Mouse (Mus musculus): ENCODE data around the gene Sohlh2. TPM values are rescaled to one million over a fixed set of nuclear protein-coding genes. Genes with fewer than 3 reads are reported as not detected.

Sohlh2 gene
- polyA plus RNA-seq, 1 experiment from 2014 or later = 0.12 TPM

DNA sequence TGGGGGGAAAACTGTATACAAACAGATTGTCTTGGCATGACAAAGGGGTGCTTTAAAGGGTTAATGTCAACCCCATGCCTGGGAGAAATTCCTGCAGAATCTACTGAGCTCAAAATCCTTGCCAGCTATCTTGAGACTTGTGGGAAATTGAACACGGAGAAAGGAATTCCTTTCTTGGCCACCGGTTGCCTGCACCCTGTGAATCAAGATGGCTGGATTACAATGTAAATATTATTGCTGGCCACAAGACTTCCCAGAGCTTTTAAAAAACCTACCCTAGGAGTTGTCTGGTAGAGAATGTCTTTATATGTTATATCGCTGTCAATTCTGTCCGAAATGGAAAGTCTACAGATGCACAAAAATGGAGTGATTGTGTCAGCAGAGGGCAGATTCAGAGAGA is 32.0 kb downstream of the Sohlh2 start:
- H3K36me3 ChIP-seq = no peaks in the 10 kb centered on the region
- H3K4me1 ChIP-seq (replicated peaks) = peaks cover 6% of the 10 kb centered on the region; the same call in 1 of the 2 replicates
- no peaks in the 10 kb centered on the region for H3K27me3 ChIP-seq
- ATAC-seq (ENCODE audit: low FRiP score, low read depth) = no peak
- no peak overlapping the region for H3K4me3 ChIP-seq
- peak overlapping the region; percentile 27; the same call in 1 of the 2 replicates for H3K27ac ChIP-seq (replicated peaks)
- H3K9ac ChIP-seq = no peak overlapping the region
- 47% methylated on average over 4 of the region's 4 CpGs for WGBS
- no peak overlapping the region for H3K4me2 ChIP-seq
- no peaks in the 10 kb centered on the region for H3K9me3 ChIP-seq

GRCm38 (mm10) chr3:55214413-55214812 is 32.6 kb downstream of the Sohlh2 start:
- Histone ChIP-seq H3K36me3 (no peaks in the 10 kb centered on the region), H3K27ac (replicated peaks) (peak overlapping the region; percentile 27; the same call in 1 of the 2 replicates), H3K4me2 (no peak overlapping the region), H3K9me3 (no peaks in the 10 kb centered on the region), H3K9ac (no peak overlapping the region), H3K4me1 (replicated peaks) (peaks cover 6% of the 10 kb centered on the region; the same call in 1 of the 2 replicates), H3K27me3 (no peaks in the 10 kb centered on the region), H3K4me3 (no peak overlapping the region)
- 47% methylated on average over 6 of the region's 6 CpGs for WGBS
- peak; percentile 30; the same call in 1 of the 2 replicates for ATAC-seq (ENCODE audit: low FRiP score, low read depth)

GRCm38 (mm10) chr3:55222502-55222901 is 40.7 kb downstream of the Sohlh2 start:
- no peak overlapping the region for H3K27ac ChIP-seq (replicated peaks)

GRCm38 (mm10) chr3:55223862-55224261 is 42.0 kb downstream of the Sohlh2 start:
- 81% methylated on average over 3 of the region's 3 CpGs for WGBS
- H3K4me3 ChIP-seq = no peak overlapping the region
- H3K9ac ChIP-seq = no peak overlapping the region
- no peak overlapping the region for H3K4me2 ChIP-seq
- no peaks in the 10 kb centered on the region for H3K36me3 ChIP-seq
- H3K27ac ChIP-seq (replicated peaks) = no peak overlapping the region
- no peaks in the 10 kb centered on the region for H3K27me3 ChIP-seq
- peaks cover 2% of the 10 kb centered on the region; the same call in 1 of the 2 replicates for H3K9me3 ChIP-seq
- H3K4me1 ChIP-seq (replicated peaks) = peaks cover 9% of the 10 kb centered on the region
- no peak for ATAC-seq (ENCODE audit: low FRiP score, low read depth)

More at GRCm38 (mm10) chr3:55222502-55222901, 40.7 kb downstream of the Sohlh2 start:
- no peak for ATAC-seq (ENCODE audit: low FRiP score, low read depth)
- no peak overlapping the region for H3K9ac ChIP-seq
- peaks cover 9% of the 10 kb centered on the region for H3K4me1 ChIP-seq (replicated peaks)
- H3K9me3 ChIP-seq = peaks cover 2% of the 10 kb centered on the region; the same call in 1 of the 2 replicates
- H3K4me2 ChIP-seq = no peak overlapping the region
- no peak overlapping the region for H3K4me3 ChIP-seq
- no peaks in the 10 kb centered on the region for H3K27me3 ChIP-seq
- WGBS = 90% methylated on average over 2 of the region's 2 CpGs
- H3K36me3 ChIP-seq = no peaks in the 10 kb centered on the region

DNA sequence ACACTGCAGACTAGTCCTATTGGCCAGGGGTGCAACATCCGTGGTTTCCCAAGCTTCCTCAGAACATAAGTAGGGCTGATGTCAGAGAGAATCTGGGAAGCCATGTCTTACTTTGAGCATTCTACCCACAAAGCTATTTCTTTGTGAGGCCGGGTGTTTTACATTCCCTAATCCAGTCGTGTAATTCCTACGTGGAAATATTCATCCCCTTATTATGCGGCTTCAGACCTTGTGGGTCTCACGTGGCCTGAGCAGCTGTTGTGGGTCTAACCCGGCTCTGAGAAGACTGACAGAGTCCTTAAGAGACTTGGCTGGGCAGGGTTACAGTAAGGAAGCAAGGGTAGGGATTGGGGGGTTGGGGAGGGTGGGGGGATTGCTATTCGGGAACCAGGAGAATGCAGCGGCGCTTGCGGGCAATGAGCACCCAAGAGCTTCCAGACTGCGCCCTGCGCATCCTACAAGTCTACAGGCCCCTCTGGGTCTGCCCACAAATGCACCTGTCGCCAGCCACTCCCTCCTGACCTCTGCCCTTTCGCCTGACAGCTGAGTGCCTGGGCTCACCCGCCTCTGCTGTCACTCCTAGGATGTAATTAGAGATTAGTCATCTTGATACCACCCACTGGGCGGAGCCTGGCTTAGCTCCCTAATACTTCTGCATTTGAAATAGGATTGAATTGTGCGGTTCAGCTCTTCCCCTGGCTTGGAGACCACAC is 44.8 kb downstream of the Sohlh2 start:
- Histone ChIP-seq H3K36me3 (no peaks in the 10 kb centered on the region), H3K9me3 (peaks cover 2% of the 10 kb centered on the region; the same call in 1 of the 2 replicates), H3K4me2 (peak overlapping the region; percentile 51), H3K9ac (no peak overlapping the region), H3K27me3 (no peaks in the 10 kb centered on the region), H3K4me1 (replicated peaks) (peaks cover 9% of the 10 kb centered on the region), H3K27ac (replicated peaks) (no peak overlapping the region), H3K4me3 (peak overlapping the region; percentile 14; the same call in 1 of the 2 replicates)
- peak; percentile 74 for ATAC-seq (ENCODE audit: low FRiP score, low read depth)
- 27% methylated on average over 18 of the region's 18 CpGs for WGBS

- Histone ChIP-seq H3K4me3 (no peak overlapping the region), H3K9ac (no peak overlapping the region), H3K4me2 (peak overlapping the region; percentile 51), H3K4me1 (replicated peaks) (peaks cover 9% of the 10 kb centered on the region), H3K27ac (replicated peaks) (no peak overlapping the region), H3K9me3 (peaks cover 2% of the 10 kb centered on the region; the same call in 1 of the 2 replicates), H3K27me3 (no peaks in the 10 kb centered on the region), H3K36me3 (no peaks in the 10 kb centered on the region)
- no peak for ATAC-seq (ENCODE audit: low FRiP score, low read depth)
- 32% methylated on average over 4 of the region's 4 CpGs for WGBS
Measured at GRCm38 (mm10) chr3:55227214-55227581, 45.4 kb downstream of the Sohlh2 start.

DNA sequence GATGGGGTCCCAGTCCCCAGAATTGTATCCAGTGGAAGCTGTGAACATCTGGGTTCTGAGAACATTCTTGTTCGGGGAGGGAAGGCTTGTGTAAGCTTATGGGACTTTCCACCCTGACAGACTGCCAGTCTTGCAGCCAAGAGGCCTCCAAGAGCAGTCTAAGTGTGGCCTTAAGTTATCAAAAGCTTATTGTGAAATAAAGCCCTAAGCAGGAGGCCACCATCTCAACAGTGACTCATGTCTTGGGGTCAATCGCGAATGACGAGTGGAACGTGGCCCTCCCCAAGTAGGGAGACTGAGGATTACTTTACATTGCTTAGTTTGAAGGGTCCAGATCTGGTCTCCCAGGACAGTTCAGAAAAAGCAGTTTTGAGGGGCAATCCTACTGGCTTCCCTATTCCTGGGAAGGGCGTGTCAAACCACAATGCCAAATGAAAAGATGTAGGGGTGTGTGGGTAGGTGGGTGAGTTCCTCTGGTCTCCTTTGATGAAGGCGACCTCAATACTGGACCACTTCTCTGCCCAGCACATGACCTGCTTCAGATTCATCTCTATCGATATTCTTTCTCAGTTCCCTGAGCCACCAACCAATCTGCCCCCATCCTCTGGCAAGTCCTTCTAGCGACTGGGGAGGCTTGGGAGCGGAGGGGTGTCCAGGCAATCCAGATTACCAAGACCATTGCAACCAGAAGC is 60.0 kb downstream of the Sohlh2 start, which contains the start of gene Dclk1:
Gene Dclk1 (plus strand): TSS at position 635 of the 692 bp plus-strand sequence.
- Histone ChIP-seq H3K36me3 (no peaks in the 10 kb centered on the region), H3K4me3 (peak within 1 kb of the TSS; percentile 79), H3K9me3 (no peaks in the 10 kb centered on the region), H3K4me2 (peak within 1 kb of the TSS; percentile 72), H3K27ac (replicated peaks) (peak within 1 kb of the TSS; percentile 98), H3K4me1 (replicated peaks) (peaks cover 36% of the 10 kb centered on the region), H3K9ac (peak within 1 kb of the TSS; percentile 98), H3K27me3 (no peaks in the 10 kb centered on the region)
- ATAC-seq (ENCODE audit: low FRiP score, low read depth) = no peak
- 38% methylated on average over 10 of the region's 10 CpGs for WGBS

DNA sequence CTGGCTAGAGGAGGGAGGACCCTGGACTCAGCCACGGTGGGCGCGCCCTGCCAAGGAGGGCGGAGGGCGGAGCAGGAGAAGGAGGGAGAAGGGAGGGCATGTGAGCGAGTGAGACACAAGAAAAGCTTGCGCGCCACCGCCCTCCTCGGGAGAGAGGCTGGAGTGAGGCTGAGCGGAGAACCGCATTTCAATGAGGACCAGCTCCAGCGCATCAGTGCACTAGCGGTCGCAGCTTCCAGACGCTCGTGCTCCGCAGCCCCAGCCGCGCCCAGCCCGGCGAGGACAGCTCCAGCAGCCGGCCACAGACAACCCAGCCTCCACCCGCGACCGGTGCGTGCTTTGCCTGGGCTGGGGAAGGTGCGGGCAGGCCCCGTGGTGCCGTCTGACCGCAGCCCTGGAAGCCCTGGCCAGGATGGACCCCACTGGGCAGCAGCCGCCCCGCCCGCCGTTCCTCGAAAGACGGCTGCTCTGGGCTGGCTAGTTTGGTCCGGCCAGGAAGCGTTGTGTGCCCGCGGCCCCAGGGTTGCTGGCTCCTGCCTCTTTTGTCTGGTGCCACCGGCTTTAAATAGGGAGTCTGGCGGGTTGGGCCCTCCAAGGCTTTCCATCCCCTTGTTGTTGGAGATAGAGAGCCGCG is 60.7 kb downstream of the Sohlh2 start:
- peak; percentile 96 for ATAC-seq (ENCODE audit: low FRiP score, low read depth)
- Histone ChIP-seq H3K9me3 (no peaks in the 10 kb centered on the region), H3K27me3 (no peaks in the 10 kb centered on the region), H3K4me2 (peak overlapping the region; percentile 72), H3K36me3 (peaks cover 4% of the 10 kb centered on the region), H3K4me1 (replicated peaks) (peaks cover 43% of the 10 kb centered on the region), H3K27ac (replicated peaks) (peak overlapping the region; percentile 98), H3K9ac (peak overlapping the region; percentile 98), H3K4me3 (peak overlapping the region; percentile 79)
- under 1% methylated on average over 43 of the region's 45 CpGs for WGBS

DNA sequence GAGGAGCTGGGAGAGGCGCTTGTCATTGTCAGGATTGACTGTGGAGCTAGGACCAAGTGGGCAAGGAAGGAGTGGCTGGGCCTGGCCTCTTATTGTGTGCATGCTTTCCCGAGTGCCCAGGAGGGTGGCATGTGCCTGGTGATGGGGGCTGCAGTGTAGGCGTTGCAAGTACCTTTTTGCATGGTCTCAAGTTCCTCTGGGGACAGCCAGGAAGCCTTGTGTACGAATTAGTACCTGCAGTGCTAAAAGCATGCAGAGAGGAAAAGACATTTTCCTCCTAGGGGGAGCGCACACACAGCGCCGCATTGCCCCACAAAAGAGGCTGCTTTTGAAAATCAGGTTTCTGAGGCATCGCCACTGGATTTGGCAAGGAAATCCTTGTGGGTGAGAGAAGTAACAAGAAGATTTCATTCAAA is 61.2 kb downstream of the Sohlh2 start:
- ATAC-seq (ENCODE audit: low FRiP score, low read depth) = peak; percentile 67
- peaks cover 8% of the 10 kb centered on the region for H3K36me3 ChIP-seq
- peak overlapping the region; percentile 79 for H3K4me3 ChIP-seq
- peaks cover 48% of the 10 kb centered on the region for H3K4me1 ChIP-seq (replicated peaks)
- H3K9ac ChIP-seq = peak overlapping the region; percentile 98
- WGBS = 0% methylated on average over 8 of the region's 8 CpGs
- H3K27me3 ChIP-seq = no peaks in the 10 kb centered on the region
- peak overlapping the region; percentile 72 for H3K4me2 ChIP-seq
- no peaks in the 10 kb centered on the region for H3K9me3 ChIP-seq
- peak overlapping the region; percentile 98 for H3K27ac ChIP-seq (replicated peaks)

DNA sequence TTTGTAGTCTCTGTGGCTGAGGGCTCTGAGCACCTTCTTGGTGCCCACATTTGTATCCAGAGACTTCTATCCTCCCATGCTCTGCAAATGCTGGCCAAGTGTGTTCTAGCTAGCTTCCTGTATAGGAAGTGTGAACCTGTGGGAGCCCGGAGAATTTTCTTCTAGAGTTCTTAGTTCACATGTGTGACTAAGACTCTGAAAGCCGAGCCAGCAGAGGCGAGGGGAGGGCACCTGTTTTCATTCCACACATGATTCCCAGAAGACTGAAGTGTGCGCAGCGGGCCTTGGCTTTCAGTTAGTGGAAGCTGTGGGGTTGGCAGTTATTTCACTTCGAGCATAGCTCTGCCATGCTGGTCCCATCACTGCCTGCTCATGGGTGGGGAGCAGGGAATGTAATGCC is 62.3 kb downstream of the Sohlh2 start:
- WGBS = 31% methylated on average over 6 of the region's 6 CpGs
- Histone ChIP-seq H3K27me3 (no peaks in the 10 kb centered on the region), H3K9me3 (no peaks in the 10 kb centered on the region), H3K4me1 (replicated peaks) (peaks cover 58% of the 10 kb centered on the region), H3K36me3 (peaks cover 8% of the 10 kb centered on the region), H3K4me3 (peak overlapping the region; percentile 79), H3K9ac (peak overlapping the region; percentile 98), H3K27ac (replicated peaks) (peak overlapping the region; percentile 98; the same call in 1 of the 2 replicates), H3K4me2 (peak overlapping the region; percentile 72)
- ATAC-seq (ENCODE audit: low FRiP score, low read depth) = no peak

GRCm38 (mm10) chr3:55246618-55247272 is 64.9 kb downstream of the Sohlh2 start:
- no peak for ATAC-seq (ENCODE audit: low FRiP score, low read depth)
- peaks cover 8% of the 10 kb centered on the region for H3K36me3 ChIP-seq
- H3K27ac ChIP-seq (replicated peaks) = no peak overlapping the region
- H3K4me2 ChIP-seq = no peak overlapping the region
- no peak overlapping the region for H3K4me3 ChIP-seq
- no peak overlapping the region for H3K9ac ChIP-seq
- H3K9me3 ChIP-seq = no peaks in the 10 kb centered on the region
- no peaks in the 10 kb centered on the region for H3K27me3 ChIP-seq
- WGBS = 89% methylated on average over 12 of the region's 12 CpGs
- peaks cover 77% of the 10 kb centered on the region for H3K4me1 ChIP-seq (replicated peaks)
